ENCODE assay signal across 10 mouse cellular contexts in genomic region chr1:88559258-88559657, GRCm38 (mm10). TPM values are rescaled to one million over a fixed set of nuclear protein-coding genes. Genes with fewer than 3 reads are reported as not detected.
DNase-seq lines count a peak whose midpoint lies in the region; ATAC-seq lines count a peak whose summit lies in the region.
"Had no signal": no experiment of that assay in that cellular context is flagged by ENCODE, and none has a peak within 500 bp of the region (broad histone marks: within the 10 kb centered on the region; RNA-seq: fewer than 3 reads in every experiment).

No protein-coding gene starts in this region.

- peak overlapping the region; percentile 31 for H3K4me2 ChIP-seq in heart, embryonic 14.5 days (ENCODE audit: low read length)
- H3K4me2 ChIP-seq in midbrain, embryonic 13.5 days (replicated peaks) = no peak overlapping the region; the same call in 1 of the 2 replicates

- H3K9me3 ChIP-seq in heart, embryonic 14.5 days (ENCODE audit: control insufficient read depth, low read length) = peaks cover 3% of the 10 kb centered on the region
- no peaks in the 10 kb centered on the region for H3K9me3 ChIP-seq in midbrain, embryonic 13.5 days

- no peak overlapping the region for H3K27ac ChIP-seq in heart, embryonic 14.5 days (replicated peaks in 1 of 2; ENCODE audit: control insufficient read depth in 1 of 2, insufficient read depth in 1 of 2, low read depth in 2 of 2, low read length in 2 of 2)
- no peak overlapping the region for H3K27ac ChIP-seq in midbrain, embryonic 13.5 days

- no peaks in the 10 kb centered on the region for H3K36me3 ChIP-seq in heart, embryonic 14.5 days (ENCODE audit: control insufficient read depth, insufficient read depth, low read length)
- no peaks in the 10 kb centered on the region for H3K36me3 ChIP-seq in midbrain, embryonic 13.5 days

- 9% methylated on average over 7 of the region's 7 CpGs for WGBS in heart, embryonic 14.5 days
- WGBS in midbrain, embryonic 13.5 days = 12% methylated on average over 7 of the region's 7 CpGs

- ATAC-seq in heart, embryonic 14.5 days (ENCODE audit: insufficient number of reproducible peaks, insufficient read depth, low FRiP score, low read depth) = no peak
- 0 out of 2 replicates have a peak, but pooled peaks have one; percentile 40 for ATAC-seq in midbrain, embryonic 13.5 days

- peaks cover 0 to 5% of the 10 kb centered on the region in 2 experiments; a peak in 2 of 4 replicates for H3K4me1 ChIP-seq in heart, embryonic 14.5 days (ENCODE audit: control insufficient read depth in 2 of 2, insufficient read depth in 2 of 2, low read length in 2 of 2)
- H3K4me1 ChIP-seq in midbrain, embryonic 13.5 days (replicated peaks) = 0 out of 2 replicates have a peak, but pooled peaks cover 10% of the 10 kb centered on the region

- DNase-seq in heart, adult 9 months (ENCODE audit: low spot score in 2 of 2) = no peak
- DNase-seq in NIH3T3 (ENCODE audit: low read depth) (peak; percentile 15), adipocyte (ENCODE audit: low spot score) (no peak)
- DNase-seq in embryo, embryonic 9.5 days (ENCODE audit: extremely low spot score) = peak; percentile 54
- no peak for DNase-seq in layer of hippocampus, postnatal 25 days (ENCODE audit: extremely low spot score in 1 of 2, low spot score in 1 of 2)
- no peak for DNase-seq in right cerebral cortex, adult 18-20 months

- no peaks in the 10 kb centered on the region for H3K27me3 ChIP-seq in heart, embryonic 14.5 days (ENCODE audit: control insufficient read depth, insufficient read depth, low read length)
- no peaks in the 10 kb centered on the region for H3K27me3 ChIP-seq in midbrain, embryonic 13.5 days
- H3K27me3 ChIP-seq: CH12.LX had no signal

- H3K4me3 ChIP-seq in heart, embryonic 14.5 days (ENCODE audit: control insufficient read depth in 1 of 2, insufficient read depth in 1 of 2, low read depth in 1 of 2, low read length in 2 of 2) = no peak overlapping the region
- H3K4me3 ChIP-seq in midbrain, embryonic 13.5 days (replicated peaks) = no peak overlapping the region

- no peak overlapping the region for H3K9ac ChIP-seq in heart, embryonic 14.5 days (ENCODE audit: low read length)
- H3K9ac ChIP-seq in midbrain, embryonic 13.5 days (replicated peaks) = no peak overlapping the region

RNA-seq across cellular contexts. Expression of gene Glrp1, which starts 49.4 kb away (rescaled TPM):
- 0.23 TPM in 2 replicates for polyA plus RNA-seq in heart, embryonic 14.5 days (2014; fragmentation: Nextera tagmentation; extraction: Ambion mirVana)
- polyA plus RNA-seq in midbrain, embryonic 13.5 days (2015; fragmentation: Nextera tagmentation; extraction: Ambion mirVana) = not detected in 2 replicates
- not detected for total RNA-seq in layer of hippocampus, postnatal 25 days (2021)
- polyA plus RNA-seq: spleen, adult 2 months had no signal

Comparison
In these comparisons a context has a peak if more than half of its experiments do, and no peak if none do; other contexts are left out.
1. DNase-seq: peak in NIH3T3 (single experiment) and embryo, embryonic 9.5 days (single experiment); none in heart, adult 9 months (0 of 2), adipocyte (single experiment), layer of hippocampus, postnatal 25 days (0 of 2) and right cerebral cortex, adult 18-20 months (single experiment).